ENCODE assay signal across 13 mouse cellular contexts in genomic region chr2:90292741-90293140, GRCm38 (mm10).
A peak's percentile ranks its signal among the peaks of the same experiment; 100 is the strongest.
DNase-seq lines count a peak whose midpoint lies in the region.
"Had no signal": no experiment of that assay in that cellular context is flagged by ENCODE, and none has a peak within 500 bp of the region (broad histone marks: within the 10 kb centered on the region; RNA-seq: fewer than 3 reads in every experiment).

Gene Olfr1272 (minus strand): TSS chr2:90292841.

- peak; percentile 1 for DNase-seq in embryo, embryonic 10.5 days (ENCODE audit: low spot score)
- no peak for DNase-seq in embryo, embryonic 9.5 days (ENCODE audit: extremely low spot score)
- DNase-seq: adrenal gland, adult 2 months; adrenal gland, adult 8-10 months; adrenal gland, postnatal 10 days; adrenal gland, postnatal 14 days; adrenal gland, postnatal 25 days; adrenal gland, postnatal 36 days; B cell, adult 2 months; cerebellum, adult 11 months; cerebellum, adult 11-12 months; cerebellum, adult 18-20 months; cerebellum, adult 2 months had no signal
